ENCODE assay signal across 23 mouse cellular contexts in genomic region chr2:125254630-125255029, GRCm38 (mm10).
"Had no signal": no experiment of that assay in that cellular context is flagged by ENCODE, and none has a peak within 500 bp of the region (broad histone marks: within the 10 kb centered on the region; RNA-seq: fewer than 3 reads in every experiment).

No protein-coding gene starts in this region.

- H3K4me2 ChIP-seq: heart, embryonic 12.5 days; hindbrain, embryonic 12.5 days; hindbrain, embryonic 15.5 days; kidney, embryonic 15.5 days; limb, embryonic 12.5 days; liver, embryonic 11.5 days; liver, embryonic 13.5 days had no signal

- H3K4me3 ChIP-seq: heart, adult 2 months; heart, embryonic 12.5 days; hindbrain, embryonic 12.5 days; hindbrain, embryonic 15.5 days; kidney, embryonic 15.5 days; left cerebral cortex, adult 2 months; limb, embryonic 10.5 days; limb, embryonic 12.5 days; liver, embryonic 13.5 days had no signal

- H3K9ac ChIP-seq: heart, embryonic 12.5 days; hindbrain, embryonic 12.5 days; hindbrain, embryonic 15.5 days; kidney, embryonic 15.5 days; limb, embryonic 12.5 days; liver, embryonic 13.5 days had no signal

- ATAC-seq: hindbrain, postnatal 0 days; intestine, embryonic 16.5 days had no signal

- H3K4me1 ChIP-seq: hindbrain, embryonic 12.5 days; hindbrain, embryonic 15.5 days had no signal

- DNase-seq: gastrocnemius, postnatal 14 days; gastrocnemius, postnatal 36 days; heart, adult 2 months; heart, postnatal 14 days; heart, postnatal 36 days; kidney, adult 11 months; kidney, adult 2 months; kidney, adult 9 months; kidney, postnatal 14 days; kidney, postnatal 36 days; liver; liver, embryonic 13.5 days had no signal

- H3K27me3 ChIP-seq: heart, embryonic 12.5 days; hindbrain, embryonic 12.5 days; hindbrain, embryonic 15.5 days; kidney, embryonic 15.5 days; limb, embryonic 12.5 days; liver, embryonic 13.5 days had no signal

- H3K9me3 ChIP-seq: hindbrain, embryonic 12.5 days; hindbrain, embryonic 15.5 days; kidney, embryonic 15.5 days; limb, embryonic 10.5 days; limb, embryonic 12.5 days; liver, embryonic 13.5 days had no signal

- H3K27ac ChIP-seq: heart, adult 2 months; hindbrain, embryonic 12.5 days; hindbrain, embryonic 15.5 days; hindbrain, postnatal 0 days; kidney, embryonic 15.5 days; kidney, postnatal 0 days; left cerebral cortex, adult 2 months; limb, embryonic 10.5 days; limb, embryonic 12.5 days; liver, embryonic 13.5 days had no signal
